Comparison of ENCODE assay signal across 8 mouse cellular contexts in the genomic region with DNA sequence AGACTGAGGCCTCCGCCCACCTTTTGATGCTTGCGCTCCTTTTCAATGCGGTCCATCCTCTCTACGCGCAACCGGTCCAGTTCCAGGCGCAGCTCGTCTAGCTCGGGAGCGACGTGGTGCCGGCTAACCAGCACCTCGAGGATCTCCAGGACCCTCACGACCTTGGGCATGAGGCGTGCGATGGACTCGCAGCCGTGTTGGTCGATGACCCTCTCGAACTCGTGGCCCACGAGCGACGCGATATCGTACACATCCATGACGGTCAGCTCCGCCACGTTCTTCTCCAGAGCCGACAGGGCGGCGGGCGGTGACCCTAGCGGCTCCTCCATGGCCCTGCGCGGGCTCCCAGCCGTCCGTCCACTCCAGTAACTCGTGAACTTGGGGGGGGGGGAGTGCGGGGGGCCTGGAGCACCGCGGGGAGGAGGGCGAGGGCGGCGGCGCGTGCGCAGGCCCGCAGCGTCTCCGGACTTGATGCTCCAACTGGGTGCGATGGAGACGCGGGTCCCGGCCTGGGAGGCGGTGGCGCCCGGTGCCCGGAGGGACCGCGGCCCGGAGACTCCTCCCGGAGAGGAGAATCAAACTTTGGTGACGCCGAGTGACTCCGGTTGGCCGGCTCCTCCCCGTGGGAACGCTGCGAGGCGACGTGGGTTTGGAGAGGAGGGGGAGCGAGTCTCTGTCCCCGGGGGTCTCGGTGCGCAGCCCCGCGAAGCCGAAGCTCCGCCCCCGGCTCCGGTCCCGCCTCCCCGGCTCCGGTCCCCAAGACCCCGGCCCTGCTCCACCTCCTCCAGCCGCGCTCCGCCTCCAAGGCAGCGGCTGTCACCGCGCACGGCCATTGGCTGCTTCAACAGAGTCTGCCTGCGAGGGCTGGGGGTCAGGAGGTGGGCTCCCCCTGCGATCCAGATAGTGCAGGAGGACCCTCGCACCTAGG. TPM values are rescaled to one million over a fixed set of nuclear protein-coding genes. Genes with fewer than 3 reads are reported as not detected.
DNase-seq lines count a peak whose midpoint lies in the region; ATAC-seq and TF ChIP-seq lines count a peak whose summit lies in the region.

Gene Rilpl1, minus strand, starts transcription at position 737 of the 928 bp plus-strand sequence.

- under 1% methylated on average over 83 of the region's 96 CpGs for WGBS in forebrain, embryonic 11.5 days
- under 1% methylated on average over 96 of the region's 96 CpGs for WGBS in heart, embryonic 15.5 days
- WGBS in liver, embryonic 15.5 days (ENCODE audit: insufficient replicate concordance): 1% methylated on average over 93 of the region's 96 CpGs
- under 1% methylated on average over 89 of the region's 96 CpGs for WGBS in neural tube, embryonic 13.5 days
- WGBS in thymus, adult 2 months: 1% methylated on average over 96 of the region's 96 CpGs

- no peak for TF ChIP-seq POLR2A in bone marrow macrophage, adult 2 months (IDR thresholded peaks at IDR 0.05; ENCODE audit: borderline replicate concordance, low read depth, low read length)
- TF ChIP-seq POLR2A in thymus, adult 2 months (IDR thresholded peaks at IDR 0.05; ENCODE audit: control insufficient read depth, extremely low read depth, insufficient read depth, low read length, poor library complexity): peak; percentile 39; the same call in 1 of the 2 replicates

- peak; percentile 95 for ATAC-seq in forebrain, embryonic 11.5 days (replicated peaks; ENCODE audit: low FRiP score)
- ATAC-seq in heart, embryonic 15.5 days (replicated peaks; ENCODE audit: insufficient number of reproducible peaks, insufficient read depth, low FRiP score, low read depth): peak; percentile 87
- peak; percentile 33; the same call in 1 of the 2 replicates for ATAC-seq in liver, embryonic 15.5 days (ENCODE audit: insufficient read depth)
- ATAC-seq in neural tube, embryonic 13.5 days (ENCODE audit: low read depth): peak; percentile 93

- H3K36me3 ChIP-seq in forebrain, embryonic 11.5 days (ENCODE audit: control insufficient read depth, insufficient read depth, low read length): no peaks in the 10 kb centered on the region
- no peaks in the 10 kb centered on the region for H3K36me3 ChIP-seq in heart, embryonic 15.5 days
- no peaks in the 10 kb centered on the region for H3K36me3 ChIP-seq in liver, embryonic 15.5 days (replicated peaks)
- H3K36me3 ChIP-seq in neural tube, embryonic 13.5 days: no peaks in the 10 kb centered on the region
- H3K36me3 ChIP-seq in thymus, adult 2 months (ENCODE audit: control insufficient read depth, insufficient read depth, low read length): no peaks in the 10 kb centered on the region

- no peak for TF ChIP-seq CTCF in bone marrow macrophage, adult 2 months (IDR thresholded peaks at IDR 0.05; ENCODE audit: low read depth, low read length)
- peak; percentile 48; the same call in 1 of the 2 replicates for TF ChIP-seq CTCF in thymus, adult 2 months (IDR thresholded peaks at IDR 0.05; ENCODE audit: borderline replicate concordance, control insufficient read depth, extremely low read depth, insufficient read depth, low read length, poor library complexity)

- H3K9me3 ChIP-seq in forebrain, embryonic 11.5 days (ENCODE audit: control insufficient read depth, low read length): no peaks in the 10 kb centered on the region
- no peaks in the 10 kb centered on the region for H3K9me3 ChIP-seq in heart, embryonic 15.5 days (replicated peaks)
- H3K9me3 ChIP-seq in liver, embryonic 15.5 days (replicated peaks): no peaks in the 10 kb centered on the region
- no peaks in the 10 kb centered on the region for H3K9me3 ChIP-seq in neural tube, embryonic 13.5 days

- H3K4me2 ChIP-seq in forebrain, embryonic 11.5 days (ENCODE audit: low read depth, low read length, severe bottlenecking): peak within 1 kb of the TSS; percentile 54
- peak within 1 kb of the TSS; percentile 89 for H3K4me2 ChIP-seq in heart, embryonic 15.5 days
- H3K4me2 ChIP-seq in liver, embryonic 15.5 days: peak within 1 kb of the TSS; percentile 77
- peak within 1 kb of the TSS; percentile 81 for H3K4me2 ChIP-seq in neural tube, embryonic 13.5 days

- no peaks in the 10 kb centered on the region for H3K27me3 ChIP-seq in forebrain, embryonic 11.5 days (ENCODE audit: control insufficient read depth, insufficient read depth, low read length)
- no peaks in the 10 kb centered on the region for H3K27me3 ChIP-seq in heart, embryonic 15.5 days
- peaks cover 55% of the 10 kb centered on the region for H3K27me3 ChIP-seq in liver, embryonic 15.5 days
- no peaks in the 10 kb centered on the region for H3K27me3 ChIP-seq in neural tube, embryonic 13.5 days
- no peaks in the 10 kb centered on the region for H3K27me3 ChIP-seq in thymus, adult 2 months (ENCODE audit: control insufficient read depth, insufficient read depth, low read length)

- H3K27ac ChIP-seq in bone marrow macrophage, adult 2 months (ENCODE audit: insufficient read depth, low read depth, low read length): no peak within 1 kb of the TSS
- peak within 1 kb of the TSS; percentile 55 for H3K27ac ChIP-seq in forebrain, embryonic 11.5 days (ENCODE audit: low read depth, low read length)
- H3K27ac ChIP-seq in heart, embryonic 15.5 days: peak within 1 kb of the TSS; percentile 92
- no peak within 1 kb of the TSS for H3K27ac ChIP-seq in liver, embryonic 15.5 days (replicated peaks)
- H3K27ac ChIP-seq in neural tube, embryonic 13.5 days (replicated peaks): peak within 1 kb of the TSS; percentile 84
- no peak within 1 kb of the TSS for H3K27ac ChIP-seq in thymus, adult 2 months (ENCODE audit: control insufficient read depth, insufficient read depth, low read length)

- H3K4me1 ChIP-seq in bone marrow macrophage, adult 2 months (ENCODE audit: control insufficient read depth, insufficient read depth, low read length): peaks cover 16% of the 10 kb centered on the region
- peaks cover 16% of the 10 kb centered on the region for H3K4me1 ChIP-seq in forebrain, embryonic 11.5 days (replicated peaks; ENCODE audit: control insufficient read depth, insufficient read depth, low read length)
- peaks cover 37% of the 10 kb centered on the region for H3K4me1 ChIP-seq in heart, embryonic 15.5 days (replicated peaks)
- H3K4me1 ChIP-seq in liver, embryonic 15.5 days (replicated peaks): peaks cover 37% of the 10 kb centered on the region
- H3K4me1 ChIP-seq in neural tube, embryonic 13.5 days (replicated peaks): peaks cover 38% of the 10 kb centered on the region
- H3K4me1 ChIP-seq in thymus, adult 2 months (replicated peaks; ENCODE audit: control insufficient read depth, insufficient read depth, low read length): peaks cover 18% of the 10 kb centered on the region

- peak; percentile 79 for DNase-seq in CD4-positive, CD25-positive, alpha-beta regulatory T cell, adult 2 months (ENCODE audit: low read depth, low spot score)
- DNase-seq in forebrain, embryonic 11.5 days (ENCODE audit: low spot score): peak; percentile 93
- DNase-seq in kidney, postnatal 14 days: peak; percentile 91
- peak; percentile 83 for DNase-seq in thymus, adult 2 months

- peak within 1 kb of the TSS; percentile 66 for H3K4me3 ChIP-seq in bone marrow macrophage, adult 2 months (ENCODE audit: insufficient read depth, low read length)
- peak within 1 kb of the TSS; percentile 62 for H3K4me3 ChIP-seq in forebrain, embryonic 11.5 days (ENCODE audit: low read depth, low read length)
- H3K4me3 ChIP-seq in heart, embryonic 15.5 days: peak within 1 kb of the TSS; percentile 89
- peak within 1 kb of the TSS; percentile 63 for H3K4me3 ChIP-seq in liver, embryonic 15.5 days (replicated peaks)
- peak within 1 kb of the TSS; percentile 77 for H3K4me3 ChIP-seq in neural tube, embryonic 13.5 days
- H3K4me3 ChIP-seq in thymus, adult 2 months (ENCODE audit: control insufficient read depth, insufficient read depth, low read length): peak within 1 kb of the TSS; percentile 68

- H3K9ac ChIP-seq in forebrain, embryonic 11.5 days (ENCODE audit: low read length): peak within 1 kb of the TSS; percentile 70
- peak within 1 kb of the TSS; percentile 80 for H3K9ac ChIP-seq in heart, embryonic 15.5 days
- H3K9ac ChIP-seq in liver, embryonic 15.5 days: peak within 1 kb of the TSS; percentile 29; the same call in 1 of the 2 replicates
- H3K9ac ChIP-seq in neural tube, embryonic 13.5 days: peak within 1 kb of the TSS; percentile 77

RNA-seq across cellular contexts. Expression of gene Rilpl1, which starts in this region (rescaled TPM):
- polyA plus RNA-seq in bone marrow macrophage, adult 2 months (2012; ENCODE audit: insufficient read depth, insufficient read length, missing spikeins): 2.4 and 2.8 TPM in 2 replicates
- 21.6 and 24.1 TPM in 2 replicates for polyA plus RNA-seq in forebrain, embryonic 11.5 days (2014; fragmentation: Nextera tagmentation; extraction: Ambion mirVana)
- 26.5 and 27.8 TPM in 2 replicates for polyA plus RNA-seq in heart, embryonic 15.5 days (2015; fragmentation: Nextera tagmentation; extraction: Ambion mirVana)
- 1.9 and 2.1 TPM in 2 replicates for polyA plus RNA-seq in liver, embryonic 15.5 days (2015; fragmentation: Nextera tagmentation; extraction: Ambion mirVana)
- 14.4 and 16.3 TPM in 2 replicates for polyA plus RNA-seq in neural tube, embryonic 13.5 days (2015; fragmentation: Nextera tagmentation; extraction: Ambion mirVana)
- 3.6 and 9.5 TPM in 2 replicates for polyA plus RNA-seq in thymus, adult 2 months (2012; rRNA removed)

Comparison
In these comparisons a context has a peak if more than half of its experiments do, and no peak if none do; other contexts are left out.
1. H3K27ac ChIP-seq: peak in forebrain, embryonic 11.5 days (single experiment), heart, embryonic 15.5 days (single experiment) and neural tube, embryonic 13.5 days (single experiment); none in bone marrow macrophage, adult 2 months (single experiment), liver, embryonic 15.5 days (single experiment) and thymus, adult 2 months (single experiment).
2. ATAC-seq: peak in every context shown above with its lines; median percentile 95 in forebrain, embryonic 11.5 days; 93 in neural tube, embryonic 13.5 days; 87 in heart, embryonic 15.5 days; 33 in liver, embryonic 15.5 days.
3. H3K9ac ChIP-seq: peak in every context shown above with its lines; median percentile 80 in heart, embryonic 15.5 days; 77 in neural tube, embryonic 13.5 days; 70 in forebrain, embryonic 11.5 days; 29 in liver, embryonic 15.5 days.
4. Peak in every context shown above with its lines, with median percentiles within 50 percentile points of each other: DNase-seq, H3K4me3 ChIP-seq and H3K4me2 ChIP-seq.